Mouse (Mus musculus) T-helper 1 cell (primary cell): Measurements from ENCODE around the gene Myocd.

ENCODE experiments used
- in situ Hi-C: fragments of 300-600 bp; cut with MboI, MseI; formaldehyde crosslinking; loops from one replicate; pipeline ENCODE4 v1.15.1; 2025; ENCODE audit warnings: high pct_unique_total_duplicates

Myocd gene

DNA sequence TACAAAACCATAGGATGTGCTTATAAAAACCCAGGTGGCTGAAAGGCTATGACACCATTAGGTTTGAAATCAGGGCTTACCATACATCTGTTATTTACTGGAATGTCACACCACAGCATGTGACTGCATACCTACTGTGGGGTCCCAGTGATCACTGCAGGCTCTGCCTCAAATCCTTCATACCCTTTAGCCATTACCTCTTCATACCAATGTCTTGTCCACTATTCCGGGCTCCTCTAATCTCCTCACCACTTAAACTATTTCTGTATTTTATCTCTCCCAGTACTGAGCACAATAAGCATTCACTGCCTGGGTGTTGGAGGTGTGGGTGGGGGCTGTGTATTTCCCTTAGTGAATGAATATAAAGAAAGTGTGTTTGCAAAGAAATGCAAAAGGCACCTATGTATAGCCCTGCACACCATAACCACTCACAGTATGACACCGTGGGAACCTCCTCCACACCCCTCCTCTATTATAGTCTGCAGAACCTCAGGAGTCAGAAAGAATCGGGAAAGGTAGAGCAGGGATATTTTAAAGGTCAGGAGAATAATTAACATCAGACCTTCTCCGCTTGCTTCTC, 126.9 kb downstream of the Myocd start:
- in situ Hi-C loops = no loop called here

DNA sequence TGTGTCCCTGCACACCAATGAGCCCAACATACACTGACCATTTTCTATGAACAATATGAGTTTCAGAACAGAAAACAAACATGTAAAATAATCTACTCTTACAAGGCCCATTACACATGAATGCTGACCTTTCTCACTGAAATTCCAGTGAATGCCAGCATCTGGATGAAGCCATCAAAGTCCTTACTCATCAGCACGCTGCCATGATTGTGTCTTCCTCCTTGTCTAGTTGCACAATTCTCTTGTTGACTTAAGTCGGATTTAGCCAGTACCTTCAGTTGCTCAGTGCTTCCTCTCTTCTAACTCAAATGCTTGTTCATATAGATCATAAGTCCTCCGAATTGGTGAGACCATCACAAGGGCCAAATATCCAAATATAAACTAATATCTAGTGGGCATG, 130.8 kb downstream of the Myocd start:
- in situ Hi-C loops = no loop called here

DNA sequence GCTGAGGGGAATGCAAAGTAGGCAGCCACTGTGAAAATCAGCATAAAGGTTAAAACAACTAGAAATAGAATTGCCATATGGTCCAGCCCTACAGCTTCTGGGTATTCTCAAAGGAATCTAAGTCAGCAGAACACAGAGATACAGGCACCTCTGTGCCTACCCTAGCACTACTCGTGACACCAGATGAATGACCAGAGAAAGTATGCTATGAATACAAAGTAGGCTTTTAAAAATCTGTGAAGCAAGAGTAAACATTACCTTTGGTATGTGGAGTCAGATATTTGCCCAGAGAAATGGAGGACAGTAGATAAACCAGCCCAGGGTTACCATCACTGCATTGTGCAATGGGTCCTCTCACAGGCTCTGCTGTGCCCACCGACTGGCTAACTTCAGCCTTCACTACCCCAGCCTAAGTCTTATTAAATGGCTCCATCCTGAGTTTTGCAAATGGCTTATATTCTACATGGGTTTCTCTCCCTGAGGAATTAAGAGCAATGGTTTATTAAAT, 132.6 kb downstream of the Myocd start:
- in situ Hi-C loops = no loop called here

DNA sequence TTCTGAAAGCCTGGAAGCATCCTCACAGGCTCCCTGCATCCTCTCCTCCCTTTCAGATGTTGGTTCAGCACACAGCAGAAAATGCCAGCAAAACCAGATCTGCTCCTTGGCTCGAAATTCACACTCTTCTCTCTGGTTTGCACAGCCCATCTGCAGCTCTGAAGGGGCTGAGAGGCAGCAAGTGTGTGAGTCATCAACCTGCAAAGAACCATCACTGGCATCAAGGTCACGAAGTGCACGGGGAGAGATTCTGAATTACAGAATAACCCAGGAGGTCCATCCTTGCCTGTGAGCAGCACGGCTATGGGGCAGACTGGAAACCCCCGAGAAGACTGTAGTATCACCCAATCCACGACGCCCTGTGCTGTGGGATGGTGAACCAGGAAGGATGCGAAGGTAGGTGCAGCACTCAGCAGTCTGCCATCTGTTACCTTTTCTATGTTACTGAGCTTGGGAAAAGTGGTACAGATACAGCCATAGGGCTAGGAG, 134.5 kb downstream of the Myocd start:
- in situ Hi-C loops = no loop called here

DNA sequence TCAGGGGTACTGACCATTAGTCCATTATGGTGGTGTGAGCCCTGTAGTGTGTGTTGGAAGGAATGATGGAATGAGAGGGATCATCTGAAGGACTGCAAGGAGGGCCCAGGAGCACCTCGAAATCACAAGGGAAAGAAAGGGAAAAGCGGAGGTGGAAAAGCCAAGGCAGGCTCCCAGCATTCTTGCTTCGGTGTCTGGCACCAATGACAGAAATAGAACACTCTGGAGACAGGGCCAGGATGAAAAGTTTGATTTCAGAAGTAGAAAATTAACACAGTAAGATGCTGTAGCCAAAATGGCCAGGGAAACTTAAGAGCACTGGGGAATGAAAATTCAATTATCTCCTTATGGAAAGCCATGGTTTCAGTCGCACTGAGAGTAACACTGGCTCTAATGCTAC, 136.1 kb downstream of the Myocd start:
- in situ Hi-C loops = no loop called here

DNA sequence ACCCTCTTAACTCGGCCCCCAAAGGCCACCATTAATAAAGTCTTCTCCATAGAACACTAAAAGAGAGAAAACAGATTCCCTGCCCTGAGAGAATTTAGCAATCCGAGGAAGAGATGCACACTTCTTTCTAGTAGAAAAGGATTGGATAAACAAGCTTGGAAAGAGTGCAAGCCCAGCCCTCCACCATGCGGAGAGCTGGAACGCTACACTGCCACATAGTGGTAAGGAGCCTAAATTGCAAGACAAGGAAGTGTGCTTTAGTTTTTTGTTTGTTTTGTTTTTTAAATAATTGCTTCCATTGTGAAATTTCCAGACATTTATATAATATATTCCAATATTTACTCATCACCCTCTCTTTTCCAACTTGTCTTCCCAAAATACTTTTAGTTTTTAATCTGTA, 140.7 kb downstream of the Myocd start:
- in situ Hi-C loops = no loop called here

DNA sequence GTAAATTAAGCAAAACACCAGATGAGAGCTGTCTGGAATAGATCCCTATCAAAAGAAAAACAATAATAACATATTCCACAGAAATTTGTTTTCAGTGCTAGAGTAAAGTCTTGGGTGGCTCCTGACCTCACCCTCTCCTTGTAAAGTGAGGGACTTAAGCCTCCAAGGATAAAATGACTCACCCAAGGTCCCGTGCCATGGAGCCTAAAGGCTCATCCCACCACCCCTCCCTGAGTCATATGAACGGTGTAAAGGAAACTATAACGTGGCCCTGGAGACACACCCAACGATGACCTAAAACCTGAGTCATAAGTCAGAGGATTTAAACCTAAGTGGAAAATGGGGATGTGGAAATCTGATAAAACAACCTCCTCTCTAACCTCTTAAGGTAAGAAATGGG, 141.1 kb downstream of the Myocd start:
- in situ Hi-C loops = no loop called here

DNA sequence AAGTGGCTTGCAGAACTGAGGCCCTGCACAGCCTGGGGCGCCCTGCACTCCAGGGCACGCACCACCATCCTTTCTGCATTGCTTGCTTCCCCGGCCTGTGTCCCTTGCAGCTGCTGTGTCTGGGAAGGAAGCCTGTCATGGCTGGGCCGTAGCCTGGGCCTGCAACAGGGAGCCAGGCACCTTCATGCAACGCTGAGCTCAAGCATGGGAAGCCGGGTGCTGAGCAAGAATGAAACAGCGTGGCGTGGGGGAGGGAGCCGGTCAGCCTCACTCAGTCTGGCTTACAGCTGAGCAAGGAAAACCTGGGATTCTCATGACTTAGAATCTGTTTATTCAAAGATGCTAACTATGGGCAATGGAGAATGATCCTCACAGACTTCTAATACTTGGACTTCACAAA, 143.2 kb downstream of the Myocd start:
- in situ Hi-C loops = no loop called here
